Mouse (Mus musculus) lung, adult 2 months (tissue): ENCODE measurements at regions not wholly inside any gene's neighbourhood (a gene's known extent, or its start where the extent isn't known, plus 50 kb on each side); places are given as distances from the start of the nearest gene placed in this dataset.

ENCODE experiments used
- CTCF ChIP-seq: fragments of 200-500 bp; IDR thresholded peaks from 2 replicates; pipeline ENCODE4 v1.5.1; 2011; ENCODE audit warnings: mild to moderate bottlenecking, low read length, control low read depth; ENCODE audit not compliant: insufficient read depth
- POLR2A ChIP-seq: fragments of 200-500 bp; IDR thresholded peaks from 2 replicates; pipeline ENCODE4 v1.6.1; 2011; ENCODE audit warnings: low read depth, mild to moderate bottlenecking, control low read depth, low read length, borderline replicate concordance; ENCODE audit errors: extremely low read depth

GRCm38 (mm10) chr8:103138136-103138535 lies 352.7 kb upstream of the Cdh11 start:
- TF ChIP-seq CTCF (no peak), POLR2A (no peak)
